Mouse (Mus musculus): ENCODE measurements around the gene Plau. TPM values are rescaled to one million over a fixed set of nuclear protein-coding genes. Genes with fewer than 3 reads are reported as not detected.

Plau gene
- polyA plus RNA-seq, 1 experiment from 2014 or later = 0.88 TPM

DNA sequence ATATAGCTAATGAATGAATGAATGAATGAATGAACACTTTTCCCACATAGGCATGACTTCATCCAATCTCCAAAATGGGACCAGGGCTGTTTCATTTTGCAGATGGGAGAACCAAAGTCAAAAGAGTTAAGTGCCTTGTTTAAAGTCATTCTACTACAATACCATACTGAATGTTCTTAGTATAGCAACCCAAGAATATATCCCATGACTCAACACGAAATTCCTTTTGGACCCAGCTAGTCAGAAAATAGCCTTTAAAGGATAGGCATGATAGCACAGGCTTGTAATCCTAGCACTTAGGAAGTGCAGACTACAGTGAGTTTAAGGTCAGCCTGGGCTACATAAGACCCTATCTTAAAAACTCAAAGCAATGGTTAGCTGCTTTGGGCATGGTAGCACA lies 4.5 kb upstream of the Plau start:
- Histone ChIP-seq H3K4me1 (replicated peaks; ENCODE audit: control insufficient read depth, insufficient read depth, low read length) (peaks cover 7% of the 10 kb centered on the region), H3K9ac (ENCODE audit: low read depth, low read length) (no peak overlapping the region), H3K4me3 (ENCODE audit: low read depth, low read length) (no peak overlapping the region), H3K27me3 (replicated peaks; ENCODE audit: control insufficient read depth, insufficient read depth, low read length) (no peaks in the 10 kb centered on the region), H3K27ac (ENCODE audit: low read depth, low read length) (no peak overlapping the region), H3K36me3 (ENCODE audit: control insufficient read depth, insufficient read depth, low read length) (no peaks in the 10 kb centered on the region), H3K9me3 (ENCODE audit: control insufficient read depth, low read length) (no peaks in the 10 kb centered on the region), H3K4me2 (no peak overlapping the region)
- no peak for ATAC-seq (replicated peaks; ENCODE audit: low FRiP score)
- 78% methylated on average over 1 of the region's 1 CpGs for WGBS
- DNase-seq (ENCODE audit: low spot score) = no peak

DNA sequence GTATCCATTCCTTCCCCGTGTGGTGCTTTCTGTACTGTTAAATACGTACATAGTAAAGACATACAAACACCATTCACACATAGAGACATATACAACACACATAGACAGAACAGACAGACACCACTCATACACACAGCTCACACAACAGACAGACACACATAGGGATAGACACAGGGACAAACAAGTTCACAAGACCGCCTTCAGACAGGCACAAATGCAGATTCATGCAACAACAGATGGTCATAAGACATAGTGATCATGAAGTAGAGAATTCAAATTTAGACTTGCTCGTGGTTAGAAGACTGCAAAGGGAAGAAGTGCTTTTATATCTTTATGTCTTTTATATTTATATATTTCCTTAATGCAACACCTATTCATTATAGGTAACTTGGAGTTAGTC lies 2.9 kb upstream of the Plau start:
- Histone ChIP-seq H3K9ac (ENCODE audit: low read depth, low read length) (no peak overlapping the region), H3K4me3 (ENCODE audit: low read depth, low read length) (no peak overlapping the region), H3K4me1 (replicated peaks; ENCODE audit: control insufficient read depth, insufficient read depth, low read length) (peaks cover 8% of the 10 kb centered on the region), H3K4me2 (no peak overlapping the region), H3K27ac (ENCODE audit: low read depth, low read length) (no peak overlapping the region), H3K27me3 (replicated peaks; ENCODE audit: control insufficient read depth, insufficient read depth, low read length) (no peaks in the 10 kb centered on the region; the same call in 1 of the 2 replicates), H3K36me3 (ENCODE audit: control insufficient read depth, insufficient read depth, low read length) (no peaks in the 10 kb centered on the region), H3K9me3 (ENCODE audit: control insufficient read depth, low read length) (no peaks in the 10 kb centered on the region)
- WGBS = 79% methylated on average over 4 of the region's 4 CpGs
- no peak for DNase-seq (ENCODE audit: low spot score)
- no peak for ATAC-seq (replicated peaks; ENCODE audit: low FRiP score)

DNA sequence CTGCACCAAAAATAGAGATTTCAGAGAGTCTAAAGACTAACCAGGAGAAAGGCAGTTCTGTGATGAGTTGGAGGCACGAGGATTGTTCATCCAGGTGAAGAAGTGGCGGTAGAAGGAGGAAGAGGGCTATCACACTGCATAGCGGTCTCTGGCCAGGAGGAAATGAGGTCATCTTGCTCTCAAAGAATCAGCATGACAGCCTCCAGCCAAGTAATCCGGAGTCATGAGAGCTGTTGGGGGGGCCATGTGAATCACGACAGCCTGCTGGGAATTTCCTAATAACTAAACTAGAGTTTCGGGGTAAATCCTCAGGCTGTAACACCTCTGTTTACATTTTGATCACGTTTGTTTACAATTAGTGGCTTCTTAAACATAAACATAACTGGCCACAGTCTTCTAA lies 2.3 kb upstream of the Plau start:
- no peak overlapping the region for H3K9ac ChIP-seq (ENCODE audit: low read depth, low read length)
- no peaks in the 10 kb centered on the region for H3K9me3 ChIP-seq (ENCODE audit: control insufficient read depth, low read length)
- no peak overlapping the region for H3K27ac ChIP-seq (ENCODE audit: low read depth, low read length)
- H3K4me2 ChIP-seq = no peak overlapping the region
- H3K36me3 ChIP-seq (ENCODE audit: control insufficient read depth, insufficient read depth, low read length) = no peaks in the 10 kb centered on the region
- H3K4me3 ChIP-seq (ENCODE audit: low read depth, low read length) = no peak overlapping the region
- ATAC-seq (replicated peaks; ENCODE audit: low FRiP score) (no peak), DNase-seq (ENCODE audit: low spot score) (no peak)
- no peaks in the 10 kb centered on the region; the same call in 1 of the 2 replicates for H3K27me3 ChIP-seq (replicated peaks; ENCODE audit: control insufficient read depth, insufficient read depth, low read length)
- H3K4me1 ChIP-seq (replicated peaks; ENCODE audit: control insufficient read depth, insufficient read depth, low read length) = peaks cover 8% of the 10 kb centered on the region
- 33% methylated on average over 7 of the region's 7 CpGs for WGBS

DNA sequence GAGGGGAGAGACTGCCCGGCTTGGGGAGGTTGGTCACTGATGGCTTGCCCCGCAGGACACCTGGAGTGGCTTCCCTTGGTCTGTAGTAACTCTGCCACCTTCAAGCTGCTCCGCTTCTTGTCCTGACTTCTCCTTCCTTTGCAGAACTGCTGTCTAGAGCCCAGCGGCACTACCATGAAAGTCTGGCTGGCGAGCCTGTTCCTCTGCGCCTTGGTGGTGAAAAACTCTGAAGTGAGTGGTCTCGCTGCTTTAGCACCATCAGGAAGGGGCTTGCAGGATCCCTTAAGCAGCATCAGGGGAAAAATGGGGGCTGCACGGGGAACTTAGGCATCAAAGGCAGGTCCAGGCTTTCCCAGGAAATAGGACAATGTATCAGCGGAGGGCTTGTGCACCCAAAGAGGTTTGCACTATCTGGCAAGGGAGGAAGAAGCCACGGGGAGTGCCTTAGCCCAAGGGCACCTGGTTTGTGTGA lies 481 bp downstream of the Plau start:
- H3K27ac ChIP-seq (ENCODE audit: low read depth, low read length) = no peak overlapping the region
- peak overlapping the region; percentile 86 for H3K4me2 ChIP-seq
- 6% methylated on average over 10 of the region's 10 CpGs for WGBS
- H3K9me3 ChIP-seq (ENCODE audit: control insufficient read depth, low read length) = no peaks in the 10 kb centered on the region
- H3K4me1 ChIP-seq (replicated peaks; ENCODE audit: control insufficient read depth, insufficient read depth, low read length) = peaks cover 8% of the 10 kb centered on the region
- H3K27me3 ChIP-seq (replicated peaks; ENCODE audit: control insufficient read depth, insufficient read depth, low read length) = no peaks in the 10 kb centered on the region; the same call in 1 of the 2 replicates
- H3K9ac ChIP-seq (ENCODE audit: low read depth, low read length) = peak overlapping the region; percentile 62
- no peak for DNase-seq (ENCODE audit: low spot score)
- H3K36me3 ChIP-seq (ENCODE audit: control insufficient read depth, insufficient read depth, low read length) = no peaks in the 10 kb centered on the region
- peak; percentile 57 for ATAC-seq (replicated peaks; ENCODE audit: low FRiP score)
- H3K4me3 ChIP-seq (ENCODE audit: low read depth, low read length) = peak overlapping the region; percentile 52

- H3K27ac ChIP-seq (ENCODE audit: low read depth, low read length) = no peak overlapping the region
- no peak overlapping the region for H3K9ac ChIP-seq (ENCODE audit: low read depth, low read length)
- peak overlapping the region; percentile 18; the same call in 1 of the 2 replicates for H3K4me2 ChIP-seq
- 79% methylated on average over 7 of the region's 7 CpGs for WGBS
- H3K36me3 ChIP-seq (ENCODE audit: control insufficient read depth, insufficient read depth, low read length) = no peaks in the 10 kb centered on the region
- ATAC-seq (replicated peaks; ENCODE audit: low FRiP score) = no peak
- peaks cover 8% of the 10 kb centered on the region for H3K4me1 ChIP-seq (replicated peaks; ENCODE audit: control insufficient read depth, insufficient read depth, low read length)
- no peaks in the 10 kb centered on the region for H3K9me3 ChIP-seq (ENCODE audit: control insufficient read depth, low read length)
- no peak overlapping the region for H3K4me3 ChIP-seq (ENCODE audit: low read depth, low read length)
- DNase-seq (ENCODE audit: low spot score) = no peak
- H3K27me3 ChIP-seq (replicated peaks; ENCODE audit: control insufficient read depth, insufficient read depth, low read length) = no peaks in the 10 kb centered on the region; the same call in 1 of the 2 replicates
These were observed 1.2 kb downstream of the Plau start for GRCm38 (mm10) chr14:20837681-20838080.

- Histone ChIP-seq H3K9me3 (ENCODE audit: control insufficient read depth, low read length) (no peaks in the 10 kb centered on the region), H3K4me2 (no peak overlapping the region), H3K27me3 (replicated peaks; ENCODE audit: control insufficient read depth, insufficient read depth, low read length) (no peaks in the 10 kb centered on the region; the same call in 1 of the 2 replicates), H3K27ac (ENCODE audit: low read depth, low read length) (no peak overlapping the region), H3K4me1 (replicated peaks; ENCODE audit: control insufficient read depth, insufficient read depth, low read length) (peaks cover 5% of the 10 kb centered on the region; the same call in 1 of the 2 replicates), H3K4me3 (ENCODE audit: low read depth, low read length) (no peak overlapping the region), H3K9ac (ENCODE audit: low read depth, low read length) (no peak overlapping the region), H3K36me3 (ENCODE audit: control insufficient read depth, insufficient read depth, low read length) (no peaks in the 10 kb centered on the region)
- DNase-seq (ENCODE audit: low spot score) (no peak), ATAC-seq (replicated peaks; ENCODE audit: low FRiP score) (no peak)
- WGBS = 83% methylated on average over 2 of the region's 2 CpGs
These were observed 5.1 kb downstream of the Plau start for GRCm38 (mm10) chr14:20841526-20841925.

GRCm38 (mm10) chr14:20842629-20843028 lies 6.2 kb downstream of the Plau start:
- H3K9ac ChIP-seq (ENCODE audit: low read depth, low read length) = no peak overlapping the region
- H3K36me3 ChIP-seq (ENCODE audit: control insufficient read depth, insufficient read depth, low read length) = no peaks in the 10 kb centered on the region
- no peak for ATAC-seq (replicated peaks; ENCODE audit: low FRiP score)
- no peak overlapping the region for H3K4me3 ChIP-seq (ENCODE audit: low read depth, low read length)
- no peaks in the 10 kb centered on the region; the same call in 1 of the 2 replicates for H3K4me1 ChIP-seq (replicated peaks; ENCODE audit: control insufficient read depth, insufficient read depth, low read length)
- H3K4me2 ChIP-seq = no peak overlapping the region
- no peaks in the 10 kb centered on the region; the same call in 1 of the 2 replicates for H3K27me3 ChIP-seq (replicated peaks; ENCODE audit: control insufficient read depth, insufficient read depth, low read length)
- 83% methylated on average over 3 of the region's 3 CpGs for WGBS
- H3K27ac ChIP-seq (ENCODE audit: low read depth, low read length) = no peak overlapping the region
- H3K9me3 ChIP-seq (ENCODE audit: control insufficient read depth, low read length) = no peaks in the 10 kb centered on the region
- DNase-seq (ENCODE audit: low spot score) = no peak

GRCm38 (mm10) chr14:20844126-20844525 lies 7.7 kb downstream of the Plau start:
- DNase-seq (ENCODE audit: low spot score) (no peak), ATAC-seq (replicated peaks; ENCODE audit: low FRiP score) (no peak)
- Histone ChIP-seq H3K9me3 (ENCODE audit: control insufficient read depth, low read length) (no peaks in the 10 kb centered on the region), H3K4me2 (no peak overlapping the region), H3K4me3 (ENCODE audit: low read depth, low read length) (no peak overlapping the region), H3K9ac (ENCODE audit: low read depth, low read length) (no peak overlapping the region), H3K27ac (ENCODE audit: low read depth, low read length) (no peak overlapping the region), H3K4me1 (replicated peaks; ENCODE audit: control insufficient read depth, insufficient read depth, low read length) (no peaks in the 10 kb centered on the region; the same call in 1 of the 2 replicates), H3K36me3 (ENCODE audit: control insufficient read depth, insufficient read depth, low read length) (no peaks in the 10 kb centered on the region), H3K27me3 (replicated peaks; ENCODE audit: control insufficient read depth, insufficient read depth, low read length) (no peaks in the 10 kb centered on the region)
- 84% methylated on average over 6 of the region's 6 CpGs for WGBS
